Mouse (Mus musculus): ENCODE measurements around the gene Eif2b1.

GRCm38 (mm10) chr5:124539905-124540304 lies 39.0 kb downstream of the Eif2b1 start:
- TF ChIP-seq CTCF (IDR thresholded peaks at IDR 0.05; ENCODE audit: low read depth, low read length) (no peak), GATA1 (IDR thresholded peaks at IDR 0.05; ENCODE audit: borderline replicate concordance, low read length) (no peak), POLR2AphosphoS5 (IDR thresholded peaks at IDR 0.05; ENCODE audit: insufficient replicate concordance, low read depth, low read length) (no peak), GATA2 (IDR thresholded peaks at IDR 0.05; ENCODE audit: borderline replicate concordance, low read depth, low read length) (no peak)

Measured in G1E (cell line).